Mouse (Mus musculus) heart, embryonic 14.5 days (tissue): ENCODE measurements around the gene Ano8. TPM values are rescaled to one million over a fixed set of nuclear protein-coding genes. Genes with fewer than 3 reads are reported as not detected.

Experiments
- ATAC-seq: fragments of 200-750 bp; cut with Nextera tagmentation; 2 replicates; pipeline ENCODE4 v1.8.0; 2017; ENCODE audit warnings: low read depth, moderate TSS enrichment; ENCODE audit not compliant: insufficient number of reproducible peaks, insufficient read depth, low FRiP score
- H3K27ac ChIP-seq, 2 experiments: fragments of 200-500 bp in 1 of 2; fragments of 300-500 bp in 1 of 2; sonication (generic) in 1 of 2; replicated peaks in 1 of 2; 2 replicates each; pipeline ENCODE4 v1.5.1; 2012 to 2014; ENCODE audit warnings: low read depth in 2 of 2, low read length in 2 of 2, control low read depth in 1 of 2, mild to moderate bottlenecking in 1 of 2, mixed read lengths in 1 of 2; ENCODE audit not compliant: control insufficient read depth in 1 of 2, insufficient read depth in 1 of 2
- H3K27me3 ChIP-seq: fragments of 300-500 bp; sonication (generic); 2 replicates; pipeline ENCODE4 v1.6.1; 2014; ENCODE audit warnings: mild to moderate bottlenecking, low read length, control low read depth; ENCODE audit not compliant: control insufficient read depth, insufficient read depth
- H3K36me3 ChIP-seq: fragments of 300-500 bp; sonication (generic); 2 replicates; pipeline ENCODE4 v1.6.1; 2014; ENCODE audit warnings: mild to moderate bottlenecking, control low read depth, low read length, mixed read lengths; ENCODE audit not compliant: control insufficient read depth, insufficient read depth
- H3K4me1 ChIP-seq, 2 experiments: fragments of 200-500 bp in 1 of 2; fragments of 300-500 bp in 1 of 2; sonication (generic) in 1 of 2; 2 replicates each; pipeline ENCODE4 v1.6.1; 2012 to 2014; ENCODE audit warnings: low read length in 2 of 2, control low read depth in 1 of 2, mixed read lengths in 1 of 2; ENCODE audit not compliant: control insufficient read depth in 2 of 2, insufficient read depth in 2 of 2
- H3K4me2 ChIP-seq: fragments of 300-500 bp; sonication (generic); 2 replicates; pipeline ENCODE4 v1.6.1; 2014; ENCODE audit warnings: mild to moderate bottlenecking, low read length
- H3K4me3 ChIP-seq, 2 experiments: fragments of 200-500 bp in 1 of 2; fragments of 300-500 bp in 1 of 2; sonication (generic) in 1 of 2; 2 replicates each; pipeline ENCODE4 v1.5.1; 2012 to 2014; ENCODE audit warnings: low read length in 2 of 2, mild to moderate bottlenecking in 2 of 2, control low read depth in 1 of 2, low read depth in 1 of 2, moderate library complexity in 1 of 2; ENCODE audit not compliant: control insufficient read depth in 1 of 2, insufficient read depth in 1 of 2
- H3K9ac ChIP-seq: fragments of 300-500 bp; sonication (generic); 2 replicates; pipeline ENCODE4 v1.6.1; 2014; ENCODE audit warnings: mild to moderate bottlenecking, low read length
- H3K9me3 ChIP-seq: fragments of 300-500 bp; sonication (generic); 2 replicates; pipeline ENCODE4 v1.6.1; 2016; ENCODE audit warnings: low read length, control low read depth; ENCODE audit not compliant: control insufficient read depth
- WGBS: fragments of 180-500 bp; shearing (Covaris S2); extraction: QIAGEN DNeasy Blood & Tissue Kit; methylation state at CpG from one replicate; pipeline ENCODE4 v1.1.7; 2014; 5-methylcytosine and 5-hydroxymethylcytosine counted together
- polyA plus RNA-seq: library from polyadenylated mRNA; unstranded; fragments of >200 nt; fragmentation: Nextera tagmentation; extraction: Ambion mirVana; gene quantifications from 2 replicates; pipeline ENCODE4 v1.2.1, GENCODE M21; 2014

Ano8 gene
- polyA plus RNA-seq, 1 experiment from 2014 or later, result 1.8 TPM

DNA sequence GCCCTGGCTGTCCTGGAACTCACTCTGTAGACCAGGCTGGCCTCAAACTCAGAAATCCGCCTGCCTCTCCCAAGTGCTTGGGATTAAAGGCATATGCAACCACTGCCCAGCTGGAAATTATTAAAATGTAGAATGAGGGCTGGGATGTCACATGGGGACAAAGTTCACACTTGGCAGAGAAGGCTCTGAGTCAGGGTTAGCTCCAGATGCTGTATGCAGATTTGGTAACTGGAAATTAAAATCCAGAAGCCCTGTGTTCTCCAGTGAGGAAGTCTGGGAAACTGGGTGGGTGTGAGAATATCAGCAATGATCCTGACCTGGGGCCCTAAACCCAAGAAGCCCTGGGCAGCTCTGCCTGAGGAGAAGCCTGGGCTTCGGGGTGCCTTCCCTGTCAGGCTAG, 23.6 kb upstream of the Ano8 start:
- Histone ChIP-seq H3K9ac (no peak overlapping the region; the same call in 1 of the 2 replicates), H3K36me3 (no peaks in the 10 kb centered on the region), H3K27ac (no peak overlapping the region), H3K4me3 (peak overlapping the region in 1 of 2 experiments; percentile 36; a peak in 2 of 4 replicates), H3K4me1 (peaks cover 7 to 12% of the 10 kb centered on the region in 2 experiments; a peak in 3 of 4 replicates), H3K4me2 (peak overlapping the region; percentile 77), H3K27me3 (peaks cover 53% of the 10 kb centered on the region), H3K9me3 (no peaks in the 10 kb centered on the region)
- 50% methylated on average over 2 of the region's 2 CpGs for WGBS
- ATAC-seq, result no peak

- no peaks in the 10 kb centered on the region for H3K9me3 ChIP-seq
- H3K27me3 ChIP-seq, result peaks cover 53% of the 10 kb centered on the region
- H3K9ac ChIP-seq, result peak overlapping the region; percentile 64
- peak overlapping the region; percentile 77 for H3K4me2 ChIP-seq
- H3K27ac ChIP-seq, result no peak overlapping the region
- H3K36me3 ChIP-seq, result no peaks in the 10 kb centered on the region
- under 1% methylated on average over 61 of the region's 61 CpGs for WGBS
- H3K4me1 ChIP-seq, result peaks cover 7 to 10% of the 10 kb centered on the region in 2 experiments; a peak in 3 of 4 replicates
- no peak; the same call in 1 of the 2 replicates for ATAC-seq
- peak overlapping the region; percentile 42 to 51 for H3K4me3 ChIP-seq
Measured at GRCm38 (mm10) chr8:71507589-71508104, 21.9 kb upstream of the Ano8 start.

DNA sequence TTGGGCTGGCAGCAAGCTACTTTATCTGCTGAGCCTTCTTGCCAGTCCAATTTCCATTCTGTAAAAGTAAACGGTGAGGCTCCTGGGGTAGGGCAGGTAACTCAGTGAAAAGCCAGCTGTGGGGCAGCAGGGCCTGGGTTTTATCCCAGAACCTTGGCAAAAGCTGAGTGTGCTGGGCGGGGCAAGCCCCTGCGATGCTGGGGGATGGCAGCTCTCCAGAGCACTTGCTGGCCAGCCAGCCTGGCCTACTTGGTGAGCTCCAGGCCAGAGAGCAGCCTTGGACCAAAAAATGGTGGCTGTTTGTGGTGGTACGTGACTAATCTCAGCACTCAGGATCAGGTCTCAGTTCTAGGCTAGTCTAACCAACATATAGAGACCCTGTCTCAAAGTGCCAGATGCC, 20.2 kb upstream of the Ano8 start:
- no peak for ATAC-seq
- H3K4me1 ChIP-seq, result peaks cover 7 to 8% of the 10 kb centered on the region in 2 experiments; a peak in 3 of 4 replicates
- no peak overlapping the region for H3K4me3 ChIP-seq
- peaks cover 49% of the 10 kb centered on the region for H3K27me3 ChIP-seq
- WGBS, result 67% methylated on average over 4 of the region's 4 CpGs
- no peak overlapping the region for H3K4me2 ChIP-seq
- H3K27ac ChIP-seq, result no peak overlapping the region
- H3K9me3 ChIP-seq, result no peaks in the 10 kb centered on the region
- H3K36me3 ChIP-seq, result no peaks in the 10 kb centered on the region
- no peak overlapping the region for H3K9ac ChIP-seq

- no peak overlapping the region for H3K9ac ChIP-seq
- no peaks in the 10 kb centered on the region for H3K36me3 ChIP-seq
- no peak overlapping the region for H3K27ac ChIP-seq
- H3K9me3 ChIP-seq, result no peaks in the 10 kb centered on the region
- no peak overlapping the region for H3K4me3 ChIP-seq
- WGBS, result 91% methylated on average over 4 of the region's 4 CpGs
- H3K4me2 ChIP-seq, result no peak overlapping the region
- H3K27me3 ChIP-seq, result peaks cover 43% of the 10 kb centered on the region
- ATAC-seq, result no peak
- peaks cover 7 to 8% of the 10 kb centered on the region in 2 experiments; a peak in 3 of 4 replicates for H3K4me1 ChIP-seq
Measured at GRCm38 (mm10) chr8:71505326-71505725, 19.6 kb upstream of the Ano8 start.

DNA sequence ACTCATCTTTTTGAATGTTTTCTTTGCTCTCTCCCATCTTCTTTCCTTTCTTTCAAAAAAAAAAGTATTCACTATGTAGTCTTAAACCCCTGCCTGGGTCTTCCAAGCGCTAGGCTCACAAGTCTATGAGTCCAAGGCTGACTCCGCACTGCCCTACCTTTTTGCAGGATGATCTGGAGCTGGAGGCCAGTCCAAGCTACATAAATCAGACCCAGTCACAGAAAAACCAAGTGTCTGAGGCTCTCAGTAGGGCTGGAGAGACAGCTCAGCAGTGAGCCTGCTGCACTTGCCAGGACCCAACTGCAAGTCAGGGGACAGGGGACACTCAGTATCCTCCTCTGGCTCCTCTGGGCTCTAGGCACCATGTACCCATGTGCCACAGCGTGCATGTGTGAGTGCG, 18.6 kb upstream of the Ano8 start:
- 87% methylated on average over 4 of the region's 4 CpGs for whole genome bisulfite sequencing
- H3K4me1 ChIP-seq, result peaks cover 8 to 12% of the 10 kb centered on the region in 2 experiments; a peak in 3 of 4 replicates
- H3K27me3 ChIP-seq, result peaks cover 35% of the 10 kb centered on the region
- no peak overlapping the region for H3K9ac ChIP-seq
- ATAC-seq, result no peak
- no peak overlapping the region for H3K4me2 ChIP-seq
- no peak overlapping the region for H3K27ac ChIP-seq
- H3K9me3 ChIP-seq, result no peaks in the 10 kb centered on the region
- no peaks in the 10 kb centered on the region for H3K36me3 ChIP-seq
- no peak overlapping the region for H3K4me3 ChIP-seq

GRCm38 (mm10) chr8:71498816-71499690, 13.3 kb upstream of the Ano8 start:
- H3K4me3 ChIP-seq, result no peak overlapping the region
- peak overlapping the region; percentile 55 to 75 for H3K27ac ChIP-seq
- no peaks in the 10 kb centered on the region for H3K27me3 ChIP-seq
- no peaks in the 10 kb centered on the region for H3K9me3 ChIP-seq
- ATAC-seq, result peak; percentile 51
- H3K4me2 ChIP-seq, result peak overlapping the region; percentile 12; the same call in 1 of the 2 replicates
- H3K9ac ChIP-seq, result no peak overlapping the region
- peaks cover 28 to 52% of the 10 kb centered on the region in 2 experiments for H3K4me1 ChIP-seq
- H3K36me3 ChIP-seq, result peaks cover 3% of the 10 kb centered on the region
- 30% methylated on average over 14 of the region's 16 CpGs for WGBS

DNA sequence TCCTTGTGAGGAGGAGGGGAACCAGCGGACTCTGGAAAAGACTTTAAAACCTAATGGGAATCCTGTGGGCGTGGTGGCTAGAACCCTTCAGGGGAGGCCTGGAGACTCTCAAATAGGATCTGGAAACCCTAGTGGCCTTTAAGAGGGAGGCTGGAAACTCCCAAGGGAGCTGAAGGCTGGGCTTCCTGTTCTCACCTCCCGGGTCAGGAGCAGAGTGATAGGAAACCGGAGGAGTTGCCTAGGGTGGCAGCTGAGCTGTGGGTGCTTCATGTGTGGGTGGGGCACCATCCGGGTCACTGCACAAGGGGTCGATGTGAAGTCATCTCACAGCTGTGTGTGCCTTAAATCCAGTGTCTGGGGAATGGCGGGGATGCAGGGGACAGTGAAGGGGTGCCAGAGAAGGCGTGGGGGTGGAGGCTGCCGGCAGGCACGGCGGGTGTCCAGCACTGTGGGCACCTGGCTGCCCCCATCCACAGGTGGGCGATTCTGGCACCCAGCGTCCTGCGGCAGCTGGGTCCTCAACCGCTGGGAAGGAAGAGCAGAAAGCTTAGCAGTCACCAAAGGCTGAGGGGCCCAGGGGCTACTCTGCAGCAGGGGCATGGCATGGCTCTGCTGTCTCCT, 12.2 kb upstream of the Ano8 start:
- peak overlapping the region; percentile 57; the same call in 1 of the 2 replicates for H3K9ac ChIP-seq
- ATAC-seq, result no peak
- H3K4me2 ChIP-seq, result peak overlapping the region; percentile 12; the same call in 1 of the 2 replicates
- no peaks in the 10 kb centered on the region for H3K9me3 ChIP-seq
- H3K4me3 ChIP-seq, result no peak overlapping the region
- WGBS, result 12% methylated on average over 14 of the region's 15 CpGs
- peak overlapping the region; percentile 55 to 75 for H3K27ac ChIP-seq
- peaks cover 28 to 52% of the 10 kb centered on the region in 2 experiments for H3K4me1 ChIP-seq
- H3K27me3 ChIP-seq, result no peaks in the 10 kb centered on the region
- peaks cover 14% of the 10 kb centered on the region for H3K36me3 ChIP-seq
